ENCODE assay signal across 22 mouse cellular contexts in genomic region chr5:97299631-97300030, GRCm38 (mm10).
A peak's percentile ranks its signal among the peaks of the same experiment; 100 is the strongest.
DNase-seq lines count a peak whose midpoint lies in the region; ATAC-seq and TF ChIP-seq lines count a peak whose summit lies in the region.
"Had no signal": no experiment of that assay in that cellular context is flagged by ENCODE, and none has a peak within 500 bp of the region (broad histone marks: within the 10 kb centered on the region; RNA-seq: fewer than 3 reads in every experiment).

No protein-coding gene starts in this region.

- 90% methylated on average over 5 of the region's 5 CpGs for WGBS in cerebellum, adult 2 months

- TF ChIP-seq CTCF in cerebellum, adult 2 months (IDR thresholded peaks at IDR 0.05; ENCODE audit: borderline replicate concordance, insufficient read depth, low read depth, low read length): no peak

- H3K27ac ChIP-seq in cerebellum, adult 2 months (ENCODE audit: insufficient read depth, low read length): no peak overlapping the region
- H3K27ac ChIP-seq: embryonic facial prominence, embryonic 13.5 days; forebrain, embryonic 12.5 days; heart, embryonic 10.5 days; hindbrain, embryonic 13.5 days; hindbrain, postnatal 0 days had no signal

- no peak for TF ChIP-seq POLR2A in cerebellum, adult 2 months (IDR thresholded peaks at IDR 0.05; ENCODE audit: borderline replicate concordance, insufficient read depth, low read length)

- H3K27me3 ChIP-seq in cerebellum, adult 2 months (ENCODE audit: control insufficient read depth, insufficient read depth, low read length): no peaks in the 10 kb centered on the region
- H3K27me3 ChIP-seq: CH12.LX; embryonic facial prominence, embryonic 13.5 days; forebrain, embryonic 12.5 days; hindbrain, embryonic 13.5 days had no signal

- peaks cover 16% of the 10 kb centered on the region; the same call in 1 of the 2 replicates for H3K4me1 ChIP-seq in cerebellum, adult 2 months (ENCODE audit: control insufficient read depth, insufficient read depth, low read length)
- H3K4me1 ChIP-seq: forebrain, embryonic 12.5 days; heart, embryonic 10.5 days; hindbrain, embryonic 13.5 days had no signal

- peak; percentile 9 for DNase-seq in cerebellum, adult 9-11 months
- DNase-seq in cerebellum, adult 2 months: no peak
- peak; percentile 12 for DNase-seq in ES-CJ7 (ENCODE audit: low read depth, low spot score)
- DNase-seq in R1 (ENCODE audit: low read depth, low spot score): peak; percentile 63
- DNase-seq in mesoderm, embryonic 11.5 days (ENCODE audit: low read depth, low spot score): peak; percentile 63
- DNase-seq in kidney, adult 9 months: no peak
- DNase-seq: adrenal gland, adult 2 months; adrenal gland, postnatal 25 days; cerebellum, adult 8-10 months; cerebellum, postnatal 36 days; gastrocnemius, postnatal 10 days; heart, adult 18-20 months; heart, postnatal 10 days; heart, postnatal 4 days had no signal

- no peak overlapping the region for H3K4me3 ChIP-seq in cerebellum, adult 2 months (replicated peaks; ENCODE audit: insufficient read depth, low read depth, low read length)
- H3K4me3 ChIP-seq: embryonic facial prominence, embryonic 13.5 days; forebrain, embryonic 12.5 days; heart, embryonic 10.5 days; hindbrain, embryonic 13.5 days had no signal

- ATAC-seq in megakaryocyte progenitor cell, adult 5-6 weeks (replicated peaks; ENCODE audit: poor library complexity): no peak
- ATAC-seq: forebrain, embryonic 16.5 days; hindbrain, postnatal 0 days had no signal

Comparison
In these comparisons a context has a peak if more than half of its experiments do, and no peak if none do; other contexts are left out.
1. DNase-seq: peak in cerebellum, adult 9-11 months (single experiment), ES-CJ7 (single experiment), R1 (single experiment) and mesoderm, embryonic 11.5 days (single experiment); none in cerebellum, adult 2 months (0 of 2) and kidney, adult 9 months (single experiment).